Mouse (Mus musculus): ENCODE measurements around the gene 2310039H08Rik. TPM values are rescaled to one million over a fixed set of nuclear protein-coding genes. Genes with fewer than 3 reads are reported as not detected.

The 2310039H08Rik gene
- 26.8 and 33.4 TPM in 2 replicates for total RNA-seq (2014; fragmentation: Nextera tagmentation)
- total RNA-seq (2017), result 17.4 and 24.3 TPM in 2 replicates
- polyA plus RNA-seq (2012), result 129 and 189 TPM in 2 replicates

DNA sequence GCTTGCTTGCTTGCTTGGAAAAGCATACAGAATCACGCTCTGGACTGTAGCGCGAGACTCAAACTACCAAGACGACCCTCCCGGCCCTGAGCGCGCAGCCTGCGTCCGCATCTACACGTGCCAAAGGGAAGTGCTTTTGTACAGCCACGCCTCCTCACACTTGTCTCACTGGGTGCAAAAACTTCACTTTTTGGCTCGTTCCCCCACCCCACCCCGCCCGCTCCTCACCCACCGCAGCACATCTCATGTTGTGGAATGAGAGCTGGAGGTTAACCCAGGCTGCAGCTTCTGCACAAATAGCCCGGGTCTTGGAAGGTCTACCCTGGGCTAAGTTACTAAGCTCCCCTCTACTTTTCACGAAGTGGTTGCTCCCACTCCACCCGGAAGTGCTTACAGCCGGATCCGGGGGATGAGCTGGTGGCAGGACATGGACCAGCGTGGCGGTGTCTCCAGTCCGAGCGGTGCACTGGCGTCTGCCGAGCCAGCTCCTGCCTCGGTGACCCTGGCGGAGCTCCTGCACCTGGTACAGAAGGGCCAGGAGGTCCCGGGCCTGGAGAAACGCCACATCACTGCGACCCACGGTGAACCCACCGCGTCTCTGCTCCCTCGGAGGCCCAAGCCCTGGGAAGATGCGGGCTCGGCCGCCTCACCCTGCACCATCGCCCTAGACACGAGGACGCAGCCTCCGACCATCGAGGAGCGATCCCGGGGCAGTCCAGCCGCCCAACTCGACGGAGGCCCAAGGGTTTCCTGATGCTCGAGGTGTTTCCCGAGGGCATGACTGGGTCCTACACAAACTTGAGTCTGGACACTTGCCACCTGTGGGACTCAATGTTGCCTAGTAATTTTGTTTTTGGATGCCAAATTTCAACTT lies at the start of gene 2310039H08Rik:
Gene 2310039H08Rik (plus strand): TSS at position 232 of the 874 bp plus-strand sequence.
- ATAC-seq (ENCODE audit: extremely low read depth, insufficient number of reproducible peaks, low FRiP score, poor library complexity, severe bottlenecking), result peak; percentile 75
- TF ChIP-seq POLR2AphosphoS5 (IDR thresholded peaks at IDR 0.05; ENCODE audit: insufficient replicate concordance, low read depth, low read length) (0 out of 2 replicates have a peak, but pooled peaks have one; percentile 78), CTCF (IDR thresholded peaks at IDR 0.05; ENCODE audit: low read depth, low read length) (no peak), TAL1 (conservative IDR thresholded peaks at IDR 0.05; ENCODE audit: low read depth, low read length) (no peak), GATA2 (IDR thresholded peaks at IDR 0.05; ENCODE audit: borderline replicate concordance, low read depth, low read length) (no peak)
- Histone ChIP-seq H3K36me3 (replicated peaks) (peaks cover 37% of the 10 kb centered on the region), H3K4me3 (ENCODE audit: low read depth, low read length) (peak within 1 kb of the TSS; percentile 99), H3K4me1 (ENCODE audit: insufficient read depth, low read depth, low read length) (peaks cover 51% of the 10 kb centered on the region), H3K9me3 (replicated peaks) (no peaks in the 10 kb centered on the region), H3K27me3 (ENCODE audit: insufficient read depth, low read length) (peaks cover 4% of the 10 kb centered on the region; the same call in 1 of the 2 replicates)
- DNase-seq (ENCODE audit: low spot score), result peak; percentile 96

DNA sequence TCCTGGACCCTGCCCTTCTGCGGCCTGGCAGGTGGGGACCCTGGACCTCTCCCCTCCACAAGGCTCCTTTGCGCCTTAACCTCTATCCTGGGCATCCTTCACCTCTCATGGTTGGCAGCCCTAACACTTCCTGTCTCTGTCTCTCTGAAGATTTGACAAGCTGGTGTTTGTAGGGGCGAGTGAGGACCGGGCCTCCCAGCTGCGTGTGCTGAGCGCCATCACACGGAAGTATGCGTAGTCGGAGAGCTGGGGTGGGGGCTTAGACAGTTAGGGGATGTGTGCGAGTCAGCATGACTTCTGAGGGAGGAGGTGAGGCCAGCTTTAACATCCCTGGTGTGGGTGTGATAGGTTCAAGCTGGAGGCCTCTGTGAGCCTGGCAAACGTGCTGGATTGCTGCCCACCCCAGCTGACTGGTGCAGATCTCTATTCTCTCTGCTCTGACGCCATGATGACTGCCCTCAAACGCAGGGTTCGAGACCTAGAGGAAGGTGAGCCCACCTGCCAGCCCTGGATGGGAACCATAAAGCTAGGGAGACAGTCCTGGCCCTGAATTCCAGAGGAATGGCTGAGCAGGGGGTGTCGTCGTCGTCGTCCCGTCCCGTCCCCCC lies 47.9 kb upstream of the 2310039H08Rik start:
- Histone ChIP-seq H3K9me3 (replicated peaks) (no peaks in the 10 kb centered on the region), H3K27me3 (ENCODE audit: insufficient read depth, low read length) (peaks cover 8% of the 10 kb centered on the region; the same call in 1 of the 2 replicates), H3K36me3 (replicated peaks) (peaks cover 77% of the 10 kb centered on the region), H3K4me3 (ENCODE audit: low read depth, low read length) (no peak overlapping the region), H3K4me1 (ENCODE audit: insufficient read depth, low read depth, low read length) (peaks cover 3% of the 10 kb centered on the region; the same call in 1 of the 2 replicates)
- DNase-seq (ENCODE audit: low spot score), result no peak
- no peak for TF ChIP-seq TAL1 (conservative IDR thresholded peaks at IDR 0.05; ENCODE audit: low read depth, low read length)
- no peak for TF ChIP-seq GATA1 (IDR thresholded peaks at IDR 0.05; ENCODE audit: borderline replicate concordance, low read length)
- TF ChIP-seq POLR2AphosphoS5 (IDR thresholded peaks at IDR 0.05; ENCODE audit: insufficient replicate concordance, low read depth, low read length), result no peak
- no peak for TF ChIP-seq GATA2 (IDR thresholded peaks at IDR 0.05; ENCODE audit: borderline replicate concordance, low read depth, low read length)
- no peak for TF ChIP-seq CTCF (IDR thresholded peaks at IDR 0.05; ENCODE audit: low read depth, low read length)
- ATAC-seq (ENCODE audit: extremely low read depth, insufficient number of reproducible peaks, low FRiP score, poor library complexity, severe bottlenecking), result no peak

GRCm38 (mm10) chr17:46725273-46725672 lies 47.2 kb upstream of the 2310039H08Rik start:
- peaks cover 3% of the 10 kb centered on the region; the same call in 1 of the 2 replicates for H3K4me1 ChIP-seq (ENCODE audit: insufficient read depth, low read depth, low read length)
- H3K36me3 ChIP-seq (replicated peaks), result peaks cover 70% of the 10 kb centered on the region
- DNase-seq (ENCODE audit: low spot score), result peak; percentile 29
- no peaks in the 10 kb centered on the region for H3K9me3 ChIP-seq (replicated peaks)
- peaks cover 8% of the 10 kb centered on the region; the same call in 1 of the 2 replicates for H3K27me3 ChIP-seq (ENCODE audit: insufficient read depth, low read length)
- no peak for ATAC-seq (ENCODE audit: extremely low read depth, insufficient number of reproducible peaks, low FRiP score, poor library complexity, severe bottlenecking)
- H3K4me3 ChIP-seq (ENCODE audit: low read depth, low read length), result no peak overlapping the region
- peak; percentile 25; the same call in 1 of the 2 replicates for TF ChIP-seq CTCF (IDR thresholded peaks at IDR 0.05; ENCODE audit: low read depth, low read length)
- TF ChIP-seq POLR2AphosphoS5 (IDR thresholded peaks at IDR 0.05; ENCODE audit: insufficient replicate concordance, low read depth, low read length), result no peak
- TF ChIP-seq GATA1 (IDR thresholded peaks at IDR 0.05; ENCODE audit: borderline replicate concordance, low read length), result no peak
- no peak for TF ChIP-seq GATA2 (IDR thresholded peaks at IDR 0.05; ENCODE audit: borderline replicate concordance, low read depth, low read length)
- no peak for TF ChIP-seq TAL1 (conservative IDR thresholded peaks at IDR 0.05; ENCODE audit: low read depth, low read length)

DNA sequence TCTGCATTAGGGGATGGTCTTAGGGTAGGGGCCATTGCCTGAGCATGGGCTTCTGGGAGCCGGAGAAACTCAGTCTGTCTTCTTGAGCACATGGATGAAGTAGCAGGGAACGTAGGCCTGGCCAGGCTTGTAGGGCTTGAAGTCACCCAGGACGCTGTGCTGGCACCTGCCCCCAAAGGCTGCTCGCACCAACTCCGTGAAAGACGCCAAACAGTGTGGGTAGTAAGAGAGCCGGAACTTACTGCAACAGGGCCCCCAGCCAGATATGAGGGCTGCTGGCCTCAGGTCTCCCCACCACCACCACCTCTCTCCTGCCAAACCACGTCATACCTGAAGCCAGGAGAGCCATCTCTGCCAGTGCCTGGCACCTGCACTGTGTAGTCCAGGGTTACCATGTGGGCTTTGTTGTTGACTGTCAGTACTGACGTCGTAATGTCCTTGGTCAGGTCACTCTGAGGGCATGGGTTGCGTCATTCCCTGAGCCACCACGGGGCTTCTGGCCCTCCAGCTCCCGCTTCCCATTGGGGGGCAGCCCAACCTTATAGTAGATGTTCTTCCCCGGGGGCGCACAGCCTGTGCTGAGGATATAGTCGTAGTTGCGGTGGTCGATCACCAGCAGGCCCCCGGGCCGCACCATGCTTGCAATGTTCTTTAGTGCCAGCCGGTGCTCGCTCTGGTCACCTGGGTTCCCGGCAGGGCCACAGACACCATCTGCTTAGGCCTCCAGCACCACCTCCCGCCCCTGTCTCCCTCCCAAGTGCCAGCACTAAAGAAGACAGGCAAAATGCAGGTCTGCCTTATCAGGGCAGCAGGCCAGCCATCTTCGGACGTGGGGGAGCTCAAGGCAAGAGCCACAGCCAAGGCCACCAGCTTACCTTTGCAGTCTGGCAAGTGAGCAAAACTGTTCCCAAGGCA lies 46.4 kb upstream of the 2310039H08Rik start:
- Histone ChIP-seq H3K27me3 (ENCODE audit: insufficient read depth, low read length) (peaks cover 8% of the 10 kb centered on the region; the same call in 1 of the 2 replicates), H3K4me3 (ENCODE audit: low read depth, low read length) (no peak overlapping the region), H3K9me3 (replicated peaks) (no peaks in the 10 kb centered on the region), H3K36me3 (replicated peaks) (peaks cover 63% of the 10 kb centered on the region), H3K4me1 (ENCODE audit: insufficient read depth, low read depth, low read length) (peaks cover 3% of the 10 kb centered on the region; the same call in 1 of the 2 replicates)
- no peak for ATAC-seq (ENCODE audit: extremely low read depth, insufficient number of reproducible peaks, low FRiP score, poor library complexity, severe bottlenecking)
- no peak for DNase-seq (ENCODE audit: low spot score)
- no peak for TF ChIP-seq GATA1 (IDR thresholded peaks at IDR 0.05; ENCODE audit: borderline replicate concordance, low read length)
- TF ChIP-seq GATA2 (IDR thresholded peaks at IDR 0.05; ENCODE audit: borderline replicate concordance, low read depth, low read length), result no peak
- no peak for TF ChIP-seq POLR2AphosphoS5 (IDR thresholded peaks at IDR 0.05; ENCODE audit: insufficient replicate concordance, low read depth, low read length)
- TF ChIP-seq CTCF (IDR thresholded peaks at IDR 0.05; ENCODE audit: low read depth, low read length), result no peak; the same call in 1 of the 2 replicates
- TF ChIP-seq TAL1 (conservative IDR thresholded peaks at IDR 0.05; ENCODE audit: low read depth, low read length), result no peak

- Histone ChIP-seq H3K36me3 (replicated peaks) (peaks cover 50% of the 10 kb centered on the region), H3K27me3 (ENCODE audit: insufficient read depth, low read length) (peaks cover 8% of the 10 kb centered on the region; the same call in 1 of the 2 replicates), H3K9me3 (replicated peaks) (no peaks in the 10 kb centered on the region), H3K4me1 (ENCODE audit: insufficient read depth, low read depth, low read length) (peaks cover 3% of the 10 kb centered on the region; the same call in 1 of the 2 replicates), H3K4me3 (ENCODE audit: low read depth, low read length) (no peak overlapping the region)
- ATAC-seq (ENCODE audit: extremely low read depth, insufficient number of reproducible peaks, low FRiP score, poor library complexity, severe bottlenecking) (no peak), DNase-seq (ENCODE audit: low spot score) (no peak)
- TF ChIP-seq TAL1 (conservative IDR thresholded peaks at IDR 0.05; ENCODE audit: low read depth, low read length), result no peak
These were observed 45.2 kb upstream of the 2310039H08Rik start for GRCm38 (mm10) chr17:46727271-46727670.

All from G1E (cell line).